Mouse (Mus musculus) lung, embryonic 15.5 days (tissue): Measurements from ENCODE around the gene Tnk2. TPM values are rescaled to one million over a fixed set of nuclear protein-coding genes. Genes with fewer than 3 reads are reported as not detected.

Experiments
- ATAC-seq: fragments of 200-750 bp; cut with Nextera tagmentation; 2 replicates; pipeline ENCODE4 v1.8.0; 2017; ENCODE audit warnings: moderate number of reproducible peaks, borderline replicate concordance; ENCODE audit not compliant: low FRiP score, low TSS enrichment; ENCODE audit errors: extremely low read depth
- H3K27ac ChIP-seq: fragments of 300-500 bp; sonication (generic); 2 replicates; pipeline ENCODE4 v1.5.1; 2015; ENCODE audit warnings: moderate library complexity, mild to moderate bottlenecking, inconsistent platforms
- H3K27me3 ChIP-seq: fragments of 300-500 bp; sonication (generic); 2 replicates; pipeline ENCODE4 v1.6.1; 2015; ENCODE audit warnings: inconsistent platforms
- H3K36me3 ChIP-seq: fragments of 300-500 bp; sonication (generic); 2 replicates; pipeline ENCODE4 v1.6.1; 2015; ENCODE audit warnings: inconsistent platforms
- H3K4me1 ChIP-seq: fragments of 300-500 bp; sonication (generic); 2 replicates; pipeline ENCODE4 v1.6.1; 2015; ENCODE audit warnings: inconsistent platforms
- H3K4me2 ChIP-seq: fragments of 300-500 bp; sonication (generic); 2 replicates; pipeline ENCODE4 v1.6.1; 2015; ENCODE audit warnings: inconsistent platforms, mild to moderate bottlenecking, moderate library complexity
- H3K4me3 ChIP-seq: fragments of 300-500 bp; sonication (generic); 2 replicates; pipeline ENCODE4 v1.5.1; 2015; ENCODE audit warnings: mild to moderate bottlenecking, inconsistent platforms
- H3K9ac ChIP-seq: fragments of 300-500 bp; sonication (generic); 2 replicates; pipeline ENCODE4 v1.6.1; 2015; ENCODE audit warnings: inconsistent platforms
- H3K9me3 ChIP-seq: fragments of 300-500 bp; sonication (generic); 2 replicates; pipeline ENCODE4 v1.6.1; 2016; ENCODE audit warnings: inconsistent platforms
- WGBS: fragments of 180-500 bp; shearing (Covaris S2); methylation state at CpG from one replicate; pipeline ENCODE4 v1.1.7; 2015; 5-methylcytosine and 5-hydroxymethylcytosine counted together
- polyA plus RNA-seq: library from polyadenylated mRNA; unstranded; fragments of >200 nt; fragmentation: Nextera tagmentation; extraction: Ambion mirVana; gene quantifications from 2 replicates; pipeline ENCODE4 v1.2.1, GENCODE M21; 2015

The Tnk2 gene
- polyA plus RNA-seq, 1 experiment from 2014 or later = 17.2 TPM

- no peak overlapping the region for H3K27ac ChIP-seq
- no peaks in the 10 kb centered on the region for H3K9me3 ChIP-seq
- H3K9ac ChIP-seq = no peak overlapping the region
- ATAC-seq = no peak
- no peaks in the 10 kb centered on the region for H3K36me3 ChIP-seq
- no peak overlapping the region for H3K4me2 ChIP-seq
- H3K27me3 ChIP-seq = no peaks in the 10 kb centered on the region
- no peaks in the 10 kb centered on the region for H3K4me1 ChIP-seq
- H3K4me3 ChIP-seq = no peak overlapping the region
Measured at GRCm38 (mm10) chr16:32728240-32728639, 84.6 kb downstream of the Tnk2 start.

GRCm38 (mm10) chr16:32728730-32729129 is 85.1 kb downstream of the Tnk2 start:
- Histone ChIP-seq H3K27me3 (no peaks in the 10 kb centered on the region), H3K4me1 (no peaks in the 10 kb centered on the region), H3K27ac (no peak overlapping the region), H3K4me3 (no peak overlapping the region), H3K36me3 (no peaks in the 10 kb centered on the region), H3K9ac (no peak overlapping the region), H3K9me3 (no peaks in the 10 kb centered on the region), H3K4me2 (no peak overlapping the region)
- no peak for ATAC-seq
- WGBS = 31% methylated on average over 1 of the region's 1 CpGs

Other genes with a start within 250 kb of the Tnk2 start
- not detected in 2 replicates for gene Tm4sf19, start 243.4 kb upstream of the Tnk2 start, polyA plus RNA-seq
- 23.3 and 25.6 TPM in 2 replicates for gene Tctex1d2, start 224.2 kb upstream of the Tnk2 start, polyA plus RNA-seq
- gene Pcyt1a, start 213.0 kb upstream of the Tnk2 start, polyA plus RNA-seq = 35.6 and 36.1 TPM in 2 replicates
- gene Slc51a, start 156.0 kb upstream of the Tnk2 start, polyA plus RNA-seq = 0.08 and 0.39 TPM in 2 replicates
- not detected in 2 replicates for gene Zdhhc19, start 147.6 kb upstream of the Tnk2 start, polyA plus RNA-seq
- 50.5 and 53.8 TPM in 2 replicates for gene Tfrc, start 35.0 kb upstream of the Tnk2 start, polyA plus RNA-seq
- gene Muc4, start 92.0 kb downstream of the Tnk2 start, polyA plus RNA-seq = 0.89 and 1.7 TPM in 2 replicates
- gene Muc20, start 153.6 kb downstream of the Tnk2 start, polyA plus RNA-seq = 0.04 and 0.09 TPM in 2 replicates
- not detected in 2 replicates for gene Smbd1, start 166.6 kb downstream of the Tnk2 start, polyA plus RNA-seq
- gene Fyttd1, start 233.6 kb downstream of the Tnk2 start, polyA plus RNA-seq = 92.4 and 101 TPM in 2 replicates
- 18.2 and 18.8 TPM in 2 replicates for gene Rubcn, start 233.9 kb downstream of the Tnk2 start, polyA plus RNA-seq